Mouse (Mus musculus) MEL (cell line): ENCODE results near the gene Sh2d6. TPM values are rescaled to one million over a fixed set of nuclear protein-coding genes. Genes with fewer than 3 reads are reported as not detected.

Experiments used
- DNase-seq: peaks from one replicate; pipeline ENCODE4 v3.0.0; 2011; ENCODE audit warnings: low read depth, low spot score
- H3K27ac ChIP-seq: 2 replicates; pipeline ENCODE4 v1.5.1; 2012; ENCODE audit warnings: low read depth, mild to moderate bottlenecking, control low read depth, low read length, moderate library complexity; ENCODE audit not compliant: control insufficient read depth
- H3K27me3 ChIP-seq, 2 experiments: fragments of 150-350 bp in 1 of 2; sonication (generic) in 1 of 2; 2 replicates each; pipeline ENCODE4 v1.6.1; 2012; ENCODE audit warnings: low read length in 2 of 2, mild to moderate bottlenecking in 2 of 2, improper control_type of control experiment in 1 of 2, moderate library complexity in 1 of 2; ENCODE audit not compliant: insufficient read depth in 2 of 2, control insufficient read depth in 1 of 2
- H3K36me3 ChIP-seq, 2 experiments: 2 replicates each; pipeline ENCODE4 v1.6.1; 2012 to 2014; ENCODE audit warnings: low read length in 2 of 2, improper control_type of control experiment in 1 of 2, inconsistent platforms in 1 of 2, mild to moderate bottlenecking in 1 of 2; ENCODE audit not compliant: insufficient read depth in 2 of 2, control insufficient read depth in 1 of 2
- H3K4me1 ChIP-seq, 2 experiments: fragments of 150-350 bp in 1 of 2; sonication (generic) in 1 of 2; 2 replicates each; pipeline ENCODE4 v1.6.1; 2012; ENCODE audit warnings: low read length in 2 of 2, improper control_type of control experiment in 1 of 2, mild to moderate bottlenecking in 1 of 2; ENCODE audit not compliant: insufficient read depth in 2 of 2, control insufficient read depth in 1 of 2
- H3K4me3 ChIP-seq, 2 experiments: fragments of 150-350 bp in 1 of 2; sonication (generic) in 1 of 2; 2 replicates each; pipeline ENCODE4 v1.5.1; 2012; ENCODE audit warnings: low read depth in 2 of 2, low read length in 2 of 2, mild to moderate bottlenecking in 2 of 2, moderate library complexity in 2 of 2, control low read depth in 1 of 2, improper control_type of control experiment in 1 of 2; ENCODE audit not compliant: control insufficient read depth in 1 of 2, insufficient read depth in 1 of 2
- H3K79me2 ChIP-seq: 2 replicates; pipeline ENCODE4 v1.6.1; 2012; ENCODE audit warnings: mild to moderate bottlenecking, low read length, moderate library complexity; ENCODE audit not compliant: control insufficient read depth, poor library complexity, insufficient read depth
- H3K9ac ChIP-seq: 2 replicates; pipeline ENCODE4 v1.6.1; 2012; ENCODE audit warnings: low read depth, mild to moderate bottlenecking, control low read depth, low read length, moderate library complexity; ENCODE audit not compliant: control insufficient read depth, poor library complexity, severe bottlenecking
- H3K9me3 ChIP-seq: fragments of 150-350 bp; sonication (generic); replicated peaks from 2 replicates; pipeline ENCODE4 v1.6.1; 2012; ENCODE audit warnings: mild to moderate bottlenecking, low read length, improper control_type of control experiment, moderate library complexity; ENCODE audit not compliant: insufficient read depth
- ELF1 ChIP-seq: IDR thresholded peaks from 2 replicates; pipeline ENCODE4 v1.6.1; 2014; ENCODE audit warnings: low read depth, mild to moderate bottlenecking, inconsistent platforms, low read length, improper control_type of control experiment, moderate library complexity
- EP300 ChIP-seq, 2 experiments: IDR thresholded peaks; 2 replicates each; pipeline ENCODE4 v1.6.1; 2011; ENCODE audit warnings: improper control_type of control experiment in 2 of 2, low read length in 2 of 2, low read depth in 1 of 2, mild to moderate bottlenecking in 1 of 2
- GATA1 ChIP-seq: IDR thresholded peaks from 2 replicates; pipeline ENCODE4 v1.6.1; 2011; ENCODE audit warnings: low read depth, low read length, improper control_type of control experiment
- HCFC1 ChIP-seq: IDR thresholded peaks from 2 replicates; pipeline ENCODE4 v1.6.1; 2012; ENCODE audit warnings: low read depth, mild to moderate bottlenecking, inconsistent platforms, low read length, improper control_type of control experiment, moderate library complexity
- JUND ChIP-seq: IDR thresholded peaks from 2 replicates; pipeline ENCODE4 v1.6.1; 2011; ENCODE audit warnings: low read depth, mild to moderate bottlenecking, improper control_type of control experiment, low read length
- KAT2A ChIP-seq: conservative IDR thresholded peaks from 2 replicates; pipeline ENCODE4 v1.6.1; 2012; ENCODE audit warnings: low read depth, low read length, improper control_type of control experiment, inconsistent platforms
- MAX ChIP-seq: IDR thresholded peaks from 2 replicates; pipeline ENCODE4 v1.6.1; 2011; ENCODE audit warnings: low read length, improper control_type of control experiment
- MYC ChIP-seq: IDR thresholded peaks from 2 replicates; pipeline ENCODE4 v1.6.1; 2011; ENCODE audit warnings: low read depth, mild to moderate bottlenecking, low read length, improper control_type of control experiment, moderate library complexity
- NELFE ChIP-seq: IDR thresholded peaks from 2 replicates; pipeline ENCODE4 v1.6.1; 2011; ENCODE audit warnings: low read depth, low read length, improper control_type of control experiment
- POLR2AphosphoS2 ChIP-seq: IDR thresholded peaks from 2 replicates; pipeline ENCODE4 v1.6.1; 2011; ENCODE audit warnings: low read length, improper control_type of control experiment
- RAD21 ChIP-seq: IDR thresholded peaks from 2 replicates; pipeline ENCODE4 v1.6.1; 2011; ENCODE audit warnings: mild to moderate bottlenecking, low read depth, low read length, improper control_type of control experiment
- RCOR1 ChIP-seq: IDR thresholded peaks from 2 replicates; pipeline ENCODE4 v1.6.1; 2012; ENCODE audit warnings: low read depth, mild to moderate bottlenecking, inconsistent platforms, low read length, improper control_type of control experiment
- SIN3A ChIP-seq: IDR thresholded peaks from 2 replicates; pipeline ENCODE4 v1.6.1; 2012; ENCODE audit warnings: low read length, improper control_type of control experiment, inconsistent platforms
- SMC3 ChIP-seq: IDR thresholded peaks from 2 replicates; pipeline ENCODE4 v1.6.1; 2011; ENCODE audit warnings: low read depth, low read length, improper control_type of control experiment
- TAL1 ChIP-seq: IDR thresholded peaks from 2 replicates; pipeline ENCODE4 v1.6.1; 2012; ENCODE audit warnings: mild to moderate bottlenecking, inconsistent platforms, low read length, moderate library complexity, mixed read lengths
- TBP ChIP-seq: IDR thresholded peaks from 2 replicates; pipeline ENCODE4 v1.8.0; 2011; ENCODE audit warnings: low read depth, low read length, improper control_type of control experiment
- TCF12 ChIP-seq: IDR thresholded peaks from 2 replicates; pipeline ENCODE4 v1.6.1; 2014; ENCODE audit warnings: low read depth, mild to moderate bottlenecking, inconsistent platforms, low read length, improper control_type of control experiment, moderate library complexity
- USF1 ChIP-seq: IDR thresholded peaks from 2 replicates; pipeline ENCODE4 v1.6.1; 2014; ENCODE audit warnings: low read depth, mild to moderate bottlenecking, inconsistent platforms, low read length, improper control_type of control experiment, moderate library complexity
- ZKSCAN1 ChIP-seq: IDR thresholded peaks from 2 replicates; pipeline ENCODE4 v1.6.1; 2012; ENCODE audit warnings: low read depth, mild to moderate bottlenecking, inconsistent platforms, low read length, improper control_type of control experiment, moderate library complexity
- polyA plus RNA-seq, 2 experiments: library from polyadenylated mRNA; stranded (reverse) in 1 of 2; unstranded in 1 of 2; fragments of >175 nt in 1 of 2; fragments of >200 nt in 1 of 2; gene quantifications; 2 replicates each; pipeline versions ENCODE4 v1.2.1 to v1.2.4; 2012; ENCODE audit warnings: low replicate concordance in 2 of 2, low read depth in 1 of 2; ENCODE audit not compliant: insufficient read length in 2 of 2, insufficient read depth in 1 of 2, missing spikeins in 1 of 2
- total RNA-seq: library from RNA; depleted of rRNA; stranded (reverse); fragments of 300-350 nt; gene quantifications from 2 replicates; pipeline ENCODE4 v1.2.3, GENCODE M21; 2012

Gene Sh2d6
- total and polyA plus RNA-seq, 3 experiments: 0.17 TPM; not detected in 2

DNA sequence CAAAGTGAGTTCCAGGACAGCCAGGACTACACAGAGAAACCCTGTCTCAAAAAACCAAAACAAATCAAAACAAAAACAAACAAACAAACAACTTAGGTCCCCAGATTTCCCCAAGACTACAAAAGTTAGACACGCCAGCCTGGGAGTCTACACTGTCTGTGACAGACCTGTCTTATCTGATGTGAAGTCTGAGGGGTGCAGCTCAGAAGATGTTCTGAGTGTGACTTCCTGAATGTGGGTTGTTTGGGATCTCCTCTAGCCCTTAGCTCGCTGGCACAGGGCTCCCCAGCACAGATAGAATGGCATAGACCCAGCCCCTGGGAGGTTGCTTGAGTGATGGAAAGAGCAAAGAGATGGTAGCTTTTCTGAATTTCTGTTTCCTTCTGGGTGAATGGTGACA, 2.7 kb upstream of the Sh2d6 start:
- TF ChIP-seq ELF1 (0 out of 2 replicates have a peak, but pooled peaks have one; percentile 12), GATA1 (peak; percentile 78), USF1 (no peak)
- DNase-seq: peak; percentile 47
- Histone ChIP-seq H3K27ac (no peak overlapping the region), H3K4me3 (no peak overlapping the region), H3K79me2 (no peaks in the 10 kb centered on the region), H3K9me3 (no peaks in the 10 kb centered on the region), H3K9ac (no peak overlapping the region), H3K27me3 (no peaks in the 10 kb centered on the region), H3K4me1 (peaks cover 2 to 12% of the 10 kb centered on the region in 2 experiments; a peak in 3 of 4 replicates), H3K36me3 (peaks cover 0 to 4% of the 10 kb centered on the region in 2 experiments; a peak in 2 of 4 replicates)

DNA sequence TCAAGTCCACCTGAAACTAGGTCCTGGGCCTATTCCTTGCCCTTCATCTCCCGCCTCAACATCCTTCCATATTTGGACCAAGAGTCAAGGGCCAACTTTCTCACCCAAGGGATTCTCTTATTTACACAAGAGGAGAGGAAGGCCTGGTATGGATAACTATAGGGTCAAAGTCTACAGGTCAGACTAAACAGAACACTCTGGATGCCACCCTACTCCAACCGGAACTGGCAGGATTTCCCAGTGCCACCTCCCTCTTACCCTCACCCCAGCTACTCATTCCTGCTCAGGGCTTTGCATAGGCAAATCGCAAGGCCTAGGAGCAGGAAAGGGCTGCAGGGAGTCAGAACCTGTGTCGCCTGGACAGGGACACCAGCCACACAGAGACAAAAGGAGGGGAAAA, 1.7 kb upstream of the Sh2d6 start:
- no peak for DNase-seq
- H3K27me3 ChIP-seq: no peaks in the 10 kb centered on the region
- no peak for TF ChIP-seq NELFE
- no peaks in the 10 kb centered on the region for H3K79me2 ChIP-seq
- H3K9me3 ChIP-seq: no peaks in the 10 kb centered on the region
- no peak overlapping the region for H3K27ac ChIP-seq
- H3K36me3 ChIP-seq: peaks cover 0 to 4% of the 10 kb centered on the region in 2 experiments; a peak in 2 of 4 replicates
- H3K9ac ChIP-seq: no peak overlapping the region
- H3K4me1 ChIP-seq: peaks cover 7 to 16% of the 10 kb centered on the region in 2 experiments
- no peak overlapping the region for H3K4me3 ChIP-seq

DNA sequence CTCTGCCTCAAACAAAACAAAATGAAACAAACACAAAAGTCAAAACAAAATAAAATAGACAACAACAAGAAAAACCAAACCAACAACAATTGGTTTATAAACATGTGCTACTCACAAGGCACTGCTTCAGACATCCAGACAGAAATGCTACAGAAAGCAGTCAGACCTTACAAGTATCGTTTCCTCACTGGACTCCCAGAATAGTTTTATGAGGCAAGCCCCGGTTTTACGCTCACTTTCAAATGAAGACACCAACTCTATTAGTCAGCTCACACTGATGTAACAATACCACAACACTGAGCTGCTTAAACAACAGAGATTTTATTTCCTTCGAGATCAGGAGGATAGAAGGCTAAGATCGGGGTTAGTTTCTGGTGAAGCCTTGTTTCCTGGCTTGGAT, 781 bp upstream of the Sh2d6 start:
- Histone ChIP-seq H3K9me3 (no peaks in the 10 kb centered on the region), H3K9ac (no peak overlapping the region), H3K4me3 (no peak overlapping the region), H3K4me1 (peaks cover 7 to 14% of the 10 kb centered on the region in 2 experiments), H3K36me3 (peaks cover 0 to 4% of the 10 kb centered on the region in 2 experiments; a peak in 2 of 4 replicates), H3K79me2 (no peaks in the 10 kb centered on the region), H3K27me3 (no peaks in the 10 kb centered on the region), H3K27ac (no peak overlapping the region)
- DNase-seq: no peak
- TF ChIP-seq JUND: no peak
- no peak for TF ChIP-seq POLR2AphosphoS2
- TF ChIP-seq EP300 (IDR thresholded peaks at IDR 0.05; ENCODE audit: low read depth in 1 of 2, low read length in 2 of 2): no peak
- TF ChIP-seq SMC3: no peak
- no peak for TF ChIP-seq KAT2A
- TF ChIP-seq NELFE: no peak
- no peak for TF ChIP-seq TAL1
- TF ChIP-seq TBP: no peak
- no peak for TF ChIP-seq RCOR1
- no peak for TF ChIP-seq RAD21
- TF ChIP-seq HCFC1: no peak
- no peak for TF ChIP-seq MYC
- no peak for TF ChIP-seq USF1
- TF ChIP-seq MAX: no peak
- no peak for TF ChIP-seq SIN3A
- no peak for TF ChIP-seq ZKSCAN1
- TF ChIP-seq TCF12: no peak
